Mouse (Mus musculus) CH12.LX (cell line): ENCODE measurements around the gene Lrrc75a.
A peak's percentile ranks its signal among the peaks of the same experiment; 100 is the strongest.

ENCODE experiments used
- BHLHE40 ChIP-seq: IDR thresholded peaks from 2 replicates; pipeline ENCODE4 v1.6.1; 2011; ENCODE audit warnings: mild to moderate bottlenecking, low read depth, low read length, improper control_type of control experiment
- CTCF ChIP-seq, 2 experiments: IDR thresholded peaks in 1 of 2; conservative IDR thresholded peaks in 1 of 2; 2 replicates each; pipeline ENCODE4 v1.5.1; 2011 to 2012; ENCODE audit warnings: low read depth in 2 of 2, low read length in 2 of 2, improper control_type of control experiment in 1 of 2, inconsistent platforms in 1 of 2, mild to moderate bottlenecking in 1 of 2, moderate library complexity in 1 of 2
- EP300 ChIP-seq: IDR thresholded peaks from 2 replicates; pipeline ENCODE4 v1.6.1; 2011; ENCODE audit warnings: low read length, improper control_type of control experiment
- KAT2A ChIP-seq: IDR thresholded peaks from 2 replicates; pipeline ENCODE4 v1.6.1; 2012; ENCODE audit warnings: low read length, improper control_type of control experiment, inconsistent platforms; ENCODE audit not compliant: insufficient replicate concordance
- MEF2A ChIP-seq: IDR thresholded peaks from 2 replicates; pipeline ENCODE4 v1.6.1; 2014; ENCODE audit warnings: low read depth, mild to moderate bottlenecking, inconsistent platforms, low read length, improper control_type of control experiment, borderline replicate concordance
- POLR2A ChIP-seq: IDR thresholded peaks from 2 replicates; pipeline ENCODE4 v1.6.1; 2011; ENCODE audit warnings: low read depth, mild to moderate bottlenecking, improper control_type of control experiment, low read length
- USF2 ChIP-seq: conservative IDR thresholded peaks from 2 replicates; pipeline ENCODE4 v1.6.1; 2011; ENCODE audit warnings: low read depth, low read length, improper control_type of control experiment

DNA sequence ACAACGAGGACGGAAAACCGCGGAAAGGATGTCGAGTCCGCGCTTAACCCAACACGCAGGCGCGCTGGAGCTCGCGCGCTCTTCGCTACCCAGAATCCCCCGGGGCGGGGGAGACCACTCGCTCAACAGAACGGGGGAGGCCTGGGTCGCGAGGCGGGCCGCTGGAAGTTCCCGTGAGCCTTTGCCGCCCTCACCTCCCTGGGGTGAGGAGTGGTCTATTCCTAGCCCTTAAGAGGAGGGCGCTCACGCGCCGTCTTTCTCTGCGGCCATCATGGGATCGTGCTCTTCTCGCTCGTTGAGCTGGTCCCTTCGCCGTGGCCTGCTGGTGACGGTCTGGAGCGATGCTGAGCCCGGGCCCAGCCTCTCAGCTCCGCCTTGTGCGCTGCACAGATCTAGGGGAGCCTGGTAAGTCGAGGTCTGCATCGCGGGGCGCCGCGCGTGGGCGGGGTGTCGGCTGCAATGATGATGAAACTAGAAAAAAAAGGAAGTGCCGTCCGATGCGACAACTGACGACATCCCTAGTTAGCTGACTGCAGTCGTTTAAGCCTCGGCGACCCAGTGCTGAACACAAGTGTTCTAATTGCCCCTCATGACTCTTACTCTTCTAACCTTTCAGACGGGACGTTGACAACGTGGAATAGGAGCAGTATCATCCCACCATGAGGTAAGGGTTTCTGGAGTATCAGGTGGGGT, 45.6 kb downstream of the Lrrc75a start:
- TF ChIP-seq EP300 = no peak; the same call in 1 of the 2 replicates
- TF ChIP-seq POLR2A = peak; percentile 99
- no peak for TF ChIP-seq CTCF (conservative IDR thresholded peaks at IDR 0.05 in 1 of 2, IDR thresholded peaks at IDR 0.05 in 1 of 2; ENCODE audit: low read depth in 2 of 2, low read length in 2 of 2)
- TF ChIP-seq MEF2A = peak; percentile 90
- TF ChIP-seq KAT2A = peak; percentile 95
- TF ChIP-seq USF2 = peak; percentile 13; the same call in 1 of the 2 replicates
- peak; percentile 93 for TF ChIP-seq BHLHE40
